15 mouse cellular contexts compared by ENCODE assay signal in the genomic region with DNA sequence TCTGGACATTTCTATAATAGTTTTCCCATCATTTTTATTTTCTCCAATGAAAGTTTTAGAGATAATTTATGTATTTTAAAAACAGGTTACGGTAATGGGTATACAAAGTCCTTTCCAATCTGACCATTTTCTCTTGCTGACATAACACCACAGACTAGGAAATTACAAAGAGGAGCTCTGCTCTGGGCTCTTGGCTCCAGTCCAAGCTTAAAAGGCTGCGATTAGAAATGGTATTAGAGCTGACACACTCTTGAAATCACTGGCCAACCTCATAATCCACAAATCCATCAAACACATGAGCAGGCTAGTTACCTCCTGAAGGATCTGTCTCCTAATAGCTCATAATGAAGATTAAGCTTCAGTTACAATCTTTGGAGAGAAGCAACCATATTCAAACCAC.
"Had no signal": no experiment of that assay in that cellular context is flagged by ENCODE, and none has a peak within 500 bp of the region (broad histone marks: within the 10 kb centered on the region; RNA-seq: fewer than 3 reads in every experiment).

No protein-coding gene starts in this region.

- H3K4me2 ChIP-seq: limb, embryonic 12.5 days; neural tube, embryonic 13.5 days had no signal

- H3K4me3 ChIP-seq: left cerebral cortex, adult 2 months; limb, embryonic 12.5 days; midbrain, embryonic 10.5 days; neural tube, embryonic 13.5 days had no signal

- H3K36me3 ChIP-seq: limb, embryonic 12.5 days; midbrain, embryonic 10.5 days; neural tube, embryonic 13.5 days had no signal

- ATAC-seq: lung, postnatal 0 days; midbrain, embryonic 16.5 days had no signal

- H3K27me3 ChIP-seq: limb, embryonic 12.5 days; neural tube, embryonic 13.5 days had no signal

- H3K9me3 ChIP-seq: limb, embryonic 12.5 days; midbrain, embryonic 10.5 days; neural tube, embryonic 13.5 days had no signal

- H3K27ac ChIP-seq: left cerebral cortex, adult 2 months; limb, embryonic 12.5 days; liver, embryonic 14.5 days; midbrain, embryonic 10.5 days; neural tube, embryonic 13.5 days had no signal

- DNase-seq: kidney, adult 8-10 months; kidney, postnatal 25 days; lung, adult 18-20 months; lung, postnatal 4 days; right cerebral cortex, postnatal 4 days; spleen, adult 18-20 months; thymus, adult 2 months; thymus, postnatal 25 days had no signal

- H3K9ac ChIP-seq: limb, embryonic 12.5 days; liver, embryonic 14.5 days; neural tube, embryonic 13.5 days had no signal
